Mouse (Mus musculus): ENCODE data around the gene Atxn7l1. TPM values are rescaled to one million over a fixed set of nuclear protein-coding genes. Genes with fewer than 3 reads are reported as not detected.

The Atxn7l1 gene
- polyA plus RNA-seq, 1 experiment from 2014 or later, result 12.5 TPM

GRCm38 (mm10) chr12:33245455-33245854 lies 98.0 kb downstream of the Atxn7l1 start:
- Histone ChIP-seq H3K4me2 (replicated peaks) (no peak overlapping the region), H3K4me3 (replicated peaks) (no peak overlapping the region), H3K9me3 (no peaks in the 10 kb centered on the region), H3K36me3 (peaks cover 3% of the 10 kb centered on the region; the same call in 1 of the 2 replicates), H3K27ac (no peak overlapping the region), H3K27me3 (replicated peaks) (no peaks in the 10 kb centered on the region), H3K9ac (no peak overlapping the region), H3K4me1 (replicated peaks) (peaks cover 20% of the 10 kb centered on the region)
- no peak for ATAC-seq
- 66% methylated on average over 4 of the region's 4 CpGs for WGBS

- ATAC-seq, result no peak
- 66% methylated on average over 8 of the region's 8 CpGs for WGBS
- no peak overlapping the region for H3K4me2 ChIP-seq (replicated peaks)
- H3K27ac ChIP-seq, result no peak overlapping the region
- no peaks in the 10 kb centered on the region for H3K9me3 ChIP-seq
- H3K4me1 ChIP-seq (replicated peaks), result peaks cover 20% of the 10 kb centered on the region
- no peak overlapping the region for H3K9ac ChIP-seq
- peaks cover 3% of the 10 kb centered on the region; the same call in 1 of the 2 replicates for H3K36me3 ChIP-seq
- no peak overlapping the region for H3K4me3 ChIP-seq (replicated peaks)
- no peaks in the 10 kb centered on the region for H3K27me3 ChIP-seq (replicated peaks)
These were observed 99.4 kb downstream of the Atxn7l1 start for GRCm38 (mm10) chr12:33246878-33247277.

GRCm38 (mm10) chr12:33250197-33250596 lies 102.7 kb downstream of the Atxn7l1 start:
- Histone ChIP-seq H3K36me3 (peaks cover 3% of the 10 kb centered on the region; the same call in 1 of the 2 replicates), H3K4me2 (replicated peaks) (no peak overlapping the region), H3K9me3 (no peaks in the 10 kb centered on the region), H3K4me3 (replicated peaks) (no peak overlapping the region), H3K27me3 (replicated peaks) (no peaks in the 10 kb centered on the region), H3K4me1 (replicated peaks) (peaks cover 13% of the 10 kb centered on the region; the same call in 1 of the 2 replicates), H3K27ac (no peak overlapping the region), H3K9ac (no peak overlapping the region)
- WGBS, result 93% methylated on average over 5 of the region's 6 CpGs
- ATAC-seq, result no peak

- Histone ChIP-seq H3K9ac (no peak overlapping the region), H3K4me2 (replicated peaks) (no peak overlapping the region), H3K36me3 (peaks cover 3% of the 10 kb centered on the region; the same call in 1 of the 2 replicates), H3K27me3 (replicated peaks) (no peaks in the 10 kb centered on the region), H3K9me3 (no peaks in the 10 kb centered on the region), H3K4me3 (replicated peaks) (no peak overlapping the region), H3K27ac (no peak overlapping the region), H3K4me1 (replicated peaks) (peaks cover 5% of the 10 kb centered on the region; the same call in 1 of the 2 replicates)
- ATAC-seq, result no peak
- 88% methylated on average over 8 of the region's 8 CpGs for WGBS
These were observed 103.9 kb downstream of the Atxn7l1 start for GRCm38 (mm10) chr12:33251399-33251798.

- Histone ChIP-seq H3K4me2 (replicated peaks) (no peak overlapping the region), H3K4me3 (replicated peaks) (no peak overlapping the region), H3K27me3 (replicated peaks) (no peaks in the 10 kb centered on the region), H3K9me3 (no peaks in the 10 kb centered on the region), H3K36me3 (peaks cover 3% of the 10 kb centered on the region; the same call in 1 of the 2 replicates), H3K9ac (no peak overlapping the region), H3K27ac (no peak overlapping the region), H3K4me1 (replicated peaks) (peaks cover 5% of the 10 kb centered on the region; the same call in 1 of the 2 replicates)
- 73% methylated on average over 6 of the region's 6 CpGs for WGBS
- no peak for ATAC-seq
These were observed 105.1 kb downstream of the Atxn7l1 start for GRCm38 (mm10) chr12:33252621-33253020.

- H3K36me3 ChIP-seq, result peaks cover 3% of the 10 kb centered on the region; the same call in 1 of the 2 replicates
- H3K27ac ChIP-seq, result no peak overlapping the region
- peaks cover 5% of the 10 kb centered on the region; the same call in 1 of the 2 replicates for H3K4me1 ChIP-seq (replicated peaks)
- no peak overlapping the region for H3K4me3 ChIP-seq (replicated peaks)
- 55% methylated on average over 9 of the region's 9 CpGs for WGBS
- ATAC-seq, result no peak
- no peak overlapping the region for H3K4me2 ChIP-seq (replicated peaks)
- H3K9ac ChIP-seq, result no peak overlapping the region
- H3K9me3 ChIP-seq, result no peaks in the 10 kb centered on the region
- H3K27me3 ChIP-seq (replicated peaks), result no peaks in the 10 kb centered on the region
These were observed 105.7 kb downstream of the Atxn7l1 start for GRCm38 (mm10) chr12:33253206-33253605.

- ATAC-seq, result no peak
- no peaks in the 10 kb centered on the region for H3K27me3 ChIP-seq (replicated peaks)
- peaks cover 5% of the 10 kb centered on the region; the same call in 1 of the 2 replicates for H3K4me1 ChIP-seq (replicated peaks)
- peaks cover 1% of the 10 kb centered on the region; the same call in 1 of the 2 replicates for H3K36me3 ChIP-seq
- H3K9ac ChIP-seq, result no peak overlapping the region
- H3K4me2 ChIP-seq (replicated peaks), result no peak overlapping the region
- WGBS, result 66% methylated on average over 2 of the region's 2 CpGs
- no peak overlapping the region for H3K4me3 ChIP-seq (replicated peaks)
- no peaks in the 10 kb centered on the region for H3K9me3 ChIP-seq
- H3K27ac ChIP-seq, result no peak overlapping the region
These were observed 107.8 kb downstream of the Atxn7l1 start for GRCm38 (mm10) chr12:33255256-33255655.

- Histone ChIP-seq H3K4me1 (replicated peaks) (peaks cover 9% of the 10 kb centered on the region), H3K27ac (no peak overlapping the region), H3K9ac (no peak overlapping the region), H3K4me3 (replicated peaks) (no peak overlapping the region), H3K9me3 (no peaks in the 10 kb centered on the region), H3K36me3 (no peaks in the 10 kb centered on the region), H3K27me3 (replicated peaks) (no peaks in the 10 kb centered on the region), H3K4me2 (replicated peaks) (no peak overlapping the region)
- ATAC-seq, result no peak
- WGBS, result 96% methylated on average over 6 of the region's 6 CpGs
These were observed 108.9 kb downstream of the Atxn7l1 start for GRCm38 (mm10) chr12:33256426-33256825.

GRCm38 (mm10) chr12:33258995-33259529 lies 111.6 kb downstream of the Atxn7l1 start:
- Histone ChIP-seq H3K36me3 (no peaks in the 10 kb centered on the region), H3K27ac (no peak overlapping the region), H3K27me3 (replicated peaks) (no peaks in the 10 kb centered on the region), H3K4me1 (replicated peaks) (peaks cover 4% of the 10 kb centered on the region; the same call in 1 of the 2 replicates), H3K9ac (no peak overlapping the region), H3K4me3 (replicated peaks) (no peak overlapping the region), H3K4me2 (replicated peaks) (no peak overlapping the region), H3K9me3 (no peaks in the 10 kb centered on the region)
- 87% methylated on average over 5 of the region's 5 CpGs for WGBS
- no peak for ATAC-seq

- WGBS, result 69% methylated on average over 7 of the region's 7 CpGs
- H3K9me3 ChIP-seq, result no peaks in the 10 kb centered on the region
- ATAC-seq, result peak; percentile 66
These were observed 113.1 kb downstream of the Atxn7l1 start for GRCm38 (mm10) chr12:33260575-33260974.

GRCm38 (mm10) chr12:33265877-33266276 lies 118.4 kb downstream of the Atxn7l1 start:
- Histone ChIP-seq H3K27ac (no peak overlapping the region), H3K36me3 (no peaks in the 10 kb centered on the region), H3K4me3 (replicated peaks) (no peak overlapping the region), H3K4me1 (replicated peaks) (peaks cover 4% of the 10 kb centered on the region; the same call in 1 of the 2 replicates), H3K9ac (no peak overlapping the region), H3K4me2 (replicated peaks) (no peak overlapping the region), H3K27me3 (replicated peaks) (no peaks in the 10 kb centered on the region), H3K9me3 (no peaks in the 10 kb centered on the region)
- WGBS, result 89% methylated on average over 11 of the region's 11 CpGs
- no peak for ATAC-seq

More at GRCm38 (mm10) chr12:33260575-33260974, 113.1 kb downstream of the Atxn7l1 start:
- no peaks in the 10 kb centered on the region for H3K27me3 ChIP-seq (replicated peaks)
- no peaks in the 10 kb centered on the region for H3K36me3 ChIP-seq
- no peak overlapping the region for H3K9ac ChIP-seq
- H3K4me3 ChIP-seq (replicated peaks), result no peak overlapping the region
- no peak overlapping the region for H3K27ac ChIP-seq
- no peak overlapping the region for H3K4me2 ChIP-seq (replicated peaks)
- H3K4me1 ChIP-seq (replicated peaks), result peaks cover 4% of the 10 kb centered on the region; the same call in 1 of the 2 replicates

GRCm38 (mm10) chr12:33267965-33268364 lies 120.5 kb downstream of the Atxn7l1 start:
- ATAC-seq, result no peak; the same call in 1 of the 2 replicates
- Histone ChIP-seq H3K4me2 (replicated peaks) (no peak overlapping the region), H3K36me3 (no peaks in the 10 kb centered on the region), H3K4me3 (replicated peaks) (no peak overlapping the region), H3K27ac (peak overlapping the region; percentile 41; the same call in 1 of the 2 replicates), H3K27me3 (replicated peaks) (no peaks in the 10 kb centered on the region), H3K4me1 (replicated peaks) (0 out of 2 replicates have a peak, but pooled peaks cover 3% of the 10 kb centered on the region), H3K9me3 (no peaks in the 10 kb centered on the region), H3K9ac (no peak overlapping the region)
- WGBS, result 47% methylated on average over 4 of the region's 4 CpGs

- no peaks in the 10 kb centered on the region for H3K9me3 ChIP-seq
- H3K36me3 ChIP-seq, result no peaks in the 10 kb centered on the region
- ATAC-seq, result no peak
- H3K4me3 ChIP-seq (replicated peaks), result no peak overlapping the region
- no peak overlapping the region for H3K9ac ChIP-seq
- WGBS, result 79% methylated on average over 5 of the region's 5 CpGs
- H3K27ac ChIP-seq, result no peak overlapping the region
- H3K27me3 ChIP-seq (replicated peaks), result no peaks in the 10 kb centered on the region
- 0 out of 2 replicates have a peak, but pooled peaks cover 3% of the 10 kb centered on the region for H3K4me1 ChIP-seq (replicated peaks)
- H3K4me2 ChIP-seq (replicated peaks), result no peak overlapping the region
These were observed 122.2 kb downstream of the Atxn7l1 start for GRCm38 (mm10) chr12:33269743-33270142.
